Mouse (Mus musculus) liver, embryonic 14.5 days (tissue): ENCODE measurements at regions not wholly inside any gene's neighbourhood (a gene's known extent, or its start where the extent isn't known, plus 50 kb on each side); places are given as distances from the start of the nearest gene placed in this dataset.

ENCODE experiments used
- CTCF ChIP-seq: IDR thresholded peaks from 2 replicates; pipeline ENCODE4 v1.5.1; 2016; ENCODE audit warnings: antibody characterized with exemption, low read depth, control low read depth
- EP300 ChIP-seq: IDR thresholded peaks from 2 replicates; pipeline ENCODE4 v1.6.1; 2016; ENCODE audit warnings: antibody characterized with exemption, low read depth

- TF ChIP-seq CTCF (no peak), EP300 (no peak)
These were observed 126.8 kb upstream of the Tle4 start for GRCm38 (mm10) chr19:14724637-14725036.
